Comparison of ENCODE assay signal across 14 mouse cellular contexts in genomic region chr9:68899525-68900222, GRCm38 (mm10).
DNase-seq lines count a peak whose midpoint lies in the region; ATAC-seq and TF ChIP-seq lines count a peak whose summit lies in the region.
"Had no signal": no experiment of that assay in that cellular context is flagged by ENCODE, and none has a peak within 500 bp of the region (broad histone marks: within the 10 kb centered on the region; RNA-seq: fewer than 3 reads in every experiment).

No protein-coding gene starts in this region.

- H3K9ac ChIP-seq in heart, adult 2 months (ENCODE audit: low read depth, low read length): no peak overlapping the region
- no peak overlapping the region for H3K9ac ChIP-seq in liver, adult 2 months (ENCODE audit: low read depth, low read length)
- H3K9ac ChIP-seq in liver, embryonic 11.5 days (ENCODE audit: low read depth, low read length): no peak overlapping the region
- no peak overlapping the region for H3K9ac ChIP-seq in ES-Bruce4 (ENCODE audit: low read depth, poor library complexity, severe bottlenecking)
- H3K9ac ChIP-seq: midbrain, embryonic 12.5 days; neural tube, embryonic 12.5 days had no signal

- no peak overlapping the region for H3K4me2 ChIP-seq in liver, embryonic 11.5 days
- H3K4me2 ChIP-seq: midbrain, embryonic 12.5 days; neural tube, embryonic 12.5 days had no signal

- TF ChIP-seq EP300 in heart, adult 2 months (IDR thresholded peaks at IDR 0.05; ENCODE audit: insufficient read depth, low read depth, low read length): no peak
- no peak for TF ChIP-seq EP300 in ES-Bruce4 (IDR thresholded peaks at IDR 0.05; ENCODE audit: insufficient read depth, low read depth, low read length)

- no peaks in the 10 kb centered on the region for H3K79me2 ChIP-seq in heart, adult 2 months (replicated peaks; ENCODE audit: control insufficient read depth, insufficient read depth, low read length)
- no peaks in the 10 kb centered on the region for H3K79me2 ChIP-seq in liver, adult 2 months (ENCODE audit: control insufficient read depth, insufficient read depth, low read length)

- no peaks in the 10 kb centered on the region for H3K9me3 ChIP-seq in liver, embryonic 11.5 days (ENCODE audit: control insufficient read depth, low read length)
- no peaks in the 10 kb centered on the region for H3K9me3 ChIP-seq in ES-Bruce4 (replicated peaks; ENCODE audit: control insufficient read depth, insufficient read depth, low read length, poor library complexity, severe bottlenecking)
- H3K9me3 ChIP-seq: midbrain, embryonic 12.5 days; neural tube, embryonic 12.5 days had no signal

- peaks cover 3% of the 10 kb centered on the region; the same call in 1 of the 2 replicates for H3K4me1 ChIP-seq in heart, adult 2 months (ENCODE audit: control insufficient read depth, insufficient read depth, low read length)
- peaks cover 17% of the 10 kb centered on the region for H3K4me1 ChIP-seq in liver, adult 2 months (ENCODE audit: control insufficient read depth, insufficient read depth, low read length)
- H3K4me1 ChIP-seq in liver, embryonic 11.5 days (replicated peaks; ENCODE audit: control insufficient read depth, insufficient read depth, low read length): no peaks in the 10 kb centered on the region
- no peaks in the 10 kb centered on the region for H3K4me1 ChIP-seq in ES-Bruce4 (ENCODE audit: control insufficient read depth, insufficient read depth, low read length)
- H3K4me1 ChIP-seq: midbrain, embryonic 12.5 days; neural tube, embryonic 12.5 days had no signal

- no peak for DNase-seq in heart, adult 2 months
- DNase-seq in heart, adult 8-10 months (ENCODE audit: low spot score): no peak
- peak; percentile 93 for DNase-seq in liver, adult 2 months (ENCODE audit: extremely low read depth, low read depth, low spot score)
- DNase-seq in liver, embryonic 11.5 days (ENCODE audit: low spot score): no peak
- DNase-seq in brain, embryonic 14.5 days (ENCODE audit: low read depth): no peak
- no peak for DNase-seq in neural tube, embryonic 10.5 days (ENCODE audit: extremely low spot score, low spot score)
- DNase-seq: cerebellum, adult 18-20 months; heart, adult 18-20 months; heart, postnatal 4 days; kidney, adult 18-20 months had no signal

- TF ChIP-seq CTCF in heart, adult 2 months (IDR thresholded peaks at IDR 0.05): peak; percentile 41
- TF ChIP-seq CTCF in liver, adult 2 months (IDR thresholded peaks at IDR 0.05; ENCODE audit: low read depth, low read length): peak; percentile 40; the same call in 1 of the 2 replicates
- peak; percentile 9 for TF ChIP-seq CTCF in ES-Bruce4 (IDR thresholded peaks at IDR 0.05; ENCODE audit: low read depth, low read length)
- peak; percentile 26; the same call in 1 of the 2 replicates for TF ChIP-seq CTCF in brain, embryonic 14.5 days (IDR thresholded peaks at IDR 0.05; ENCODE audit: borderline replicate concordance, extremely low read depth, insufficient read depth, insufficient read length)

- intact Hi-C loops in heart, adult 2 months (cut with DNase I): no loop called here

- H3K27ac ChIP-seq in heart, adult 2 months: no peak overlapping the region
- peak overlapping the region; percentile 77 for H3K27ac ChIP-seq in liver, adult 2 months (replicated peaks; ENCODE audit: insufficient read depth, low read depth, low read length)
- H3K27ac ChIP-seq in liver, embryonic 11.5 days (ENCODE audit: low read depth, low read length): no peak overlapping the region
- H3K27ac ChIP-seq in ES-Bruce4 (ENCODE audit: insufficient read depth, low read length): no peak overlapping the region
- H3K27ac ChIP-seq: midbrain, embryonic 12.5 days; neural tube, embryonic 12.5 days had no signal

- WGBS in heart, adult 2 months: 85% methylated on average over 5 of the region's 5 CpGs
- 43% methylated on average over 5 of the region's 5 CpGs for WGBS in liver, adult 2 months
- WGBS in liver, embryonic 11.5 days: 73% methylated on average over 5 of the region's 5 CpGs

- no peak overlapping the region for H3K4me3 ChIP-seq in heart, adult 2 months
- H3K4me3 ChIP-seq in liver, adult 2 months (ENCODE audit: insufficient read depth, low read depth, low read length): no peak overlapping the region
- no peak overlapping the region for H3K4me3 ChIP-seq in liver, embryonic 11.5 days (ENCODE audit: low read depth, low read length)
- no peak overlapping the region for H3K4me3 ChIP-seq in ES-Bruce4 (ENCODE audit: low read depth, low read length)
- H3K4me3 ChIP-seq: erythroblast, embryonic 14.5 days; midbrain, embryonic 12.5 days; neural tube, embryonic 12.5 days had no signal

- ATAC-seq in liver, embryonic 11.5 days (replicated peaks; ENCODE audit: low FRiP score): no peak

- H3K27me3 ChIP-seq in heart, adult 2 months (ENCODE audit: control insufficient read depth, insufficient read depth, low read length): no peaks in the 10 kb centered on the region
- no peaks in the 10 kb centered on the region for H3K27me3 ChIP-seq in liver, adult 2 months (ENCODE audit: control insufficient read depth, insufficient read depth, low read length)
- no peaks in the 10 kb centered on the region for H3K27me3 ChIP-seq in liver, embryonic 11.5 days (replicated peaks; ENCODE audit: control insufficient read depth, insufficient read depth, low read length)
- H3K27me3 ChIP-seq in ES-Bruce4 (ENCODE audit: control insufficient read depth, insufficient read depth, low read length, poor library complexity, severe bottlenecking): no peaks in the 10 kb centered on the region
- H3K27me3 ChIP-seq: midbrain, embryonic 12.5 days; neural tube, embryonic 12.5 days had no signal

- no peak for TF ChIP-seq POLR2A in heart, adult 2 months (IDR thresholded peaks at IDR 0.05; ENCODE audit: insufficient read depth, low read depth, low read length)
- no peak for TF ChIP-seq POLR2A in liver, adult 2 months (IDR thresholded peaks at IDR 0.05; ENCODE audit: extremely low read depth, insufficient read depth, low read length)
- TF ChIP-seq POLR2A in ES-Bruce4 (IDR thresholded peaks at IDR 0.05; ENCODE audit: insufficient read depth, low read length): no peak
- TF ChIP-seq POLR2A in brain, embryonic 14.5 days (IDR thresholded peaks at IDR 0.05; ENCODE audit: borderline replicate concordance, extremely low read depth, insufficient read depth, insufficient read length, poor library complexity, severe bottlenecking): no peak

- no peaks in the 10 kb centered on the region for H3K36me3 ChIP-seq in heart, adult 2 months (ENCODE audit: control insufficient read depth, insufficient read depth, low read length)
- H3K36me3 ChIP-seq in liver, adult 2 months (ENCODE audit: control insufficient read depth, insufficient read depth, low read length): no peaks in the 10 kb centered on the region
- no peaks in the 10 kb centered on the region for H3K36me3 ChIP-seq in liver, embryonic 11.5 days (ENCODE audit: control insufficient read depth, insufficient read depth, low read length)
- H3K36me3 ChIP-seq in ES-Bruce4 (ENCODE audit: control insufficient read depth, insufficient read depth, low read length, poor library complexity, severe bottlenecking): no peaks in the 10 kb centered on the region
- H3K36me3 ChIP-seq: midbrain, embryonic 12.5 days; neural tube, embryonic 12.5 days had no signal
